17 mouse cellular contexts compared by ENCODE assay signal in the genomic region with DNA sequence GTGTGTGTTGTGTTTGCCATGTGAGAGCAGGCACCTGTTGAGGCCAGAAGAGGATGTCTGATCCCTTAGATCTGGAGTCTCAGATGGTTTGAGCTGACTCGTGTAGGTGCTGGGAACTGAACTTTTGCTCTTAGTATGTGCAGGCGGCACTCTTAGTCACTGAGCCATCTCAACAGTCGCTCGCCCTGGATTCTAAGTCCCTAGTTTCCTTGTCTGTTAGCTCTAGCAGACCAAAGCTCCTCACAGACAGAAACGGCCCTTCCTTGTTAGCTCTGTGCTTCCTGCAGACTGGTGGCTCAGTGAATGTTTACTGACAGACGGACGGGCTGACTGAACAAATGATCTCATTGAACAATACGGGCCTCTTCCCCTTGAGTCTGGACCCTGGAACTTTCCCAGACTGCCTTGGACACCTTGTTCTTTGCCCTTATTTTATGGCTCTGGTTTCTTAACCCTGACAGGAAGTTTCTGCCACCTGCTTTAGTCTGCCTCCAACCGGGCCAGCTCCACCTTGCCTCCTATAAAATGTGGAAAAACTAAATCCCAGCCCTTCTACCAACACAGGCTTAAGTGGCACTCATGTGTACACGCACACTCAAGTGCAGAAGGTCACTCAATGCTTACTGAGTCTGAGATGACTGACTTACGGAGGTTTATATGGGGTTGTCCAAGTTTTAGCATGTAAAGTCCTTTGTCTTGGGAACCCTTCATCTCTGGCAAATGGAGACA. TPM values are rescaled to one million over a fixed set of nuclear protein-coding genes. Genes with fewer than 3 reads are reported as not detected.
DNase-seq lines count a peak whose midpoint lies in the region; ATAC-seq and TF ChIP-seq lines count a peak whose summit lies in the region.
"Had no signal": no experiment of that assay in that cellular context is flagged by ENCODE, and none has a peak within 500 bp of the region (broad histone marks: within the 10 kb centered on the region; RNA-seq: fewer than 3 reads in every experiment).

No protein-coding gene starts in this region.

- peak; percentile 71 for DNase-seq in kidney, adult 2 months
- DNase-seq in midbrain, embryonic 10.5 days (ENCODE audit: low spot score), result no peak
- peak; percentile 94 for DNase-seq in large intestine, adult 2 months (ENCODE audit: low read depth, low spot score)
- no peak for DNase-seq in cerebellum, adult 9-10 months
- no peak for DNase-seq in cerebellum, postnatal 4 days (ENCODE audit: low spot score in 2 of 2)
- DNase-seq in layer of hippocampus, postnatal 14 days (ENCODE audit: low spot score in 2 of 2), result no peak
- DNase-seq: adrenal gland, postnatal 25 days; cerebellum, adult 2 months; layer of hippocampus, postnatal 36 days; midbrain, embryonic 14.5 days; retina, postnatal 1 day; right cerebral cortex, postnatal 4 days had no signal

- 0 out of 2 replicates have a peak overlapping the region, but pooled peaks have one; percentile 21 for H3K27ac ChIP-seq in kidney, adult 2 months (ENCODE audit: insufficient read depth, low read depth, low read length)
- H3K27ac ChIP-seq in kidney, embryonic 15.5 days, result no peak overlapping the region
- H3K27ac ChIP-seq in midbrain, embryonic 10.5 days (replicated peaks), result peak overlapping the region; percentile 49
- H3K27ac ChIP-seq in midbrain, embryonic 15.5 days, result no peak overlapping the region
- H3K27ac ChIP-seq: embryonic facial prominence, embryonic 12.5 days; heart, embryonic 13.5 days had no signal

- no peak for TF ChIP-seq CTCF in kidney, adult 2 months (conservative IDR thresholded peaks at IDR 0.05; ENCODE audit: insufficient read depth, insufficient read length, low read depth, low read length)

- no peaks in the 10 kb centered on the region for H3K27me3 ChIP-seq in kidney, adult 2 months (replicated peaks; ENCODE audit: control insufficient read depth, insufficient read depth, low read length)
- H3K27me3 ChIP-seq in kidney, embryonic 15.5 days, result no peaks in the 10 kb centered on the region
- no peaks in the 10 kb centered on the region for H3K27me3 ChIP-seq in midbrain, embryonic 10.5 days (ENCODE audit: low read depth, poor library complexity, severe bottlenecking)
- H3K27me3 ChIP-seq in midbrain, embryonic 15.5 days (replicated peaks), result no peaks in the 10 kb centered on the region
- H3K27me3 ChIP-seq: embryonic facial prominence, embryonic 12.5 days; heart, embryonic 13.5 days had no signal

- 39% methylated on average over 11 of the region's 11 CpGs for WGBS in kidney, adult 2 months
- WGBS in kidney, embryonic 15.5 days, result 74% methylated on average over 11 of the region's 11 CpGs
- WGBS in midbrain, embryonic 10.5 days, result 80% methylated on average over 11 of the region's 11 CpGs
- 80% methylated on average over 11 of the region's 11 CpGs for WGBS in midbrain, embryonic 15.5 days
- 17% methylated on average over 11 of the region's 11 CpGs for WGBS in large intestine, adult 2 months

- no peak overlapping the region for H3K9ac ChIP-seq in kidney, embryonic 15.5 days
- no peak overlapping the region for H3K9ac ChIP-seq in midbrain, embryonic 15.5 days
- H3K9ac ChIP-seq: embryonic facial prominence, embryonic 12.5 days; heart, embryonic 13.5 days had no signal

- H3K9me3 ChIP-seq in kidney, embryonic 15.5 days (replicated peaks), result no peaks in the 10 kb centered on the region
- no peaks in the 10 kb centered on the region for H3K9me3 ChIP-seq in midbrain, embryonic 10.5 days (replicated peaks)
- no peaks in the 10 kb centered on the region for H3K9me3 ChIP-seq in midbrain, embryonic 15.5 days
- H3K9me3 ChIP-seq: embryonic facial prominence, embryonic 12.5 days; heart, embryonic 13.5 days had no signal

- peaks cover 17% of the 10 kb centered on the region; the same call in 1 of the 2 replicates for H3K4me1 ChIP-seq in kidney, adult 2 months (ENCODE audit: control insufficient read depth, insufficient read depth, low read length)
- peaks cover 11% of the 10 kb centered on the region for H3K4me1 ChIP-seq in kidney, embryonic 15.5 days
- no peaks in the 10 kb centered on the region for H3K4me1 ChIP-seq in midbrain, embryonic 10.5 days
- H3K4me1 ChIP-seq in midbrain, embryonic 15.5 days, result no peaks in the 10 kb centered on the region
- H3K4me1 ChIP-seq: embryonic facial prominence, embryonic 12.5 days had no signal

- no peak for ATAC-seq in kidney, embryonic 15.5 days (replicated peaks; ENCODE audit: low FRiP score)
- no peak for ATAC-seq in midbrain, embryonic 15.5 days (replicated peaks)
- ATAC-seq: forebrain, embryonic 16.5 days had no signal

- H3K4me2 ChIP-seq in kidney, embryonic 15.5 days, result no peak overlapping the region
- no peak overlapping the region for H3K4me2 ChIP-seq in midbrain, embryonic 15.5 days
- H3K4me2 ChIP-seq: embryonic facial prominence, embryonic 12.5 days; heart, embryonic 13.5 days had no signal

- H3K36me3 ChIP-seq in kidney, adult 2 months (ENCODE audit: control insufficient read depth, insufficient read depth, low read length), result no peaks in the 10 kb centered on the region
- no peaks in the 10 kb centered on the region for H3K36me3 ChIP-seq in kidney, embryonic 15.5 days
- no peaks in the 10 kb centered on the region for H3K36me3 ChIP-seq in midbrain, embryonic 10.5 days
- no peaks in the 10 kb centered on the region for H3K36me3 ChIP-seq in midbrain, embryonic 15.5 days (replicated peaks)
- H3K36me3 ChIP-seq: embryonic facial prominence, embryonic 12.5 days; heart, embryonic 13.5 days had no signal

- TF ChIP-seq POLR2A in kidney, adult 2 months (IDR thresholded peaks at IDR 0.05; ENCODE audit: low read depth, low read length), result no peak

- no peak overlapping the region for H3K4me3 ChIP-seq in kidney, adult 2 months (ENCODE audit: insufficient read depth, low read depth, low read length)
- no peak overlapping the region for H3K4me3 ChIP-seq in kidney, embryonic 15.5 days (replicated peaks)
- H3K4me3 ChIP-seq in midbrain, embryonic 10.5 days, result no peak overlapping the region
- H3K4me3 ChIP-seq in midbrain, embryonic 15.5 days, result no peak overlapping the region
- H3K4me3 ChIP-seq: embryonic facial prominence, embryonic 12.5 days; heart, embryonic 13.5 days had no signal

RNA-seq across cellular contexts. Expression of gene Gm10073, which starts 11.8 kb away (rescaled TPM):
- 34.0 and 102 TPM in 2 replicates for polyA plus RNA-seq in kidney, adult 2 months (2012; rRNA removed)
- 9.9 and 11.7 TPM in 2 replicates for polyA plus RNA-seq in kidney, embryonic 15.5 days (2015; fragmentation: Nextera tagmentation; extraction: Ambion mirVana)
- 5.7 and 7.1 TPM in 2 replicates for polyA plus RNA-seq in midbrain, embryonic 10.5 days (2016; fragmentation: Nextera tagmentation; extraction: Ambion mirVana)
- polyA plus RNA-seq in midbrain, embryonic 15.5 days (2015; fragmentation: Nextera tagmentation; extraction: Ambion mirVana), result 5.7 and 9.6 TPM in 2 replicates
- 106 and 113 TPM in 2 replicates for polyA plus RNA-seq in large intestine, adult 2 months (2012; rRNA removed)
- total RNA-seq in layer of hippocampus, postnatal 14 days (2021), result 100 to 1,000 TPM in 1 of 2 experiments, 10 to 100 TPM in 1; 83.2 to 104 TPM

RNA-seq across cellular contexts. Expression of gene Cdh1, which starts 18.0 kb away (rescaled TPM):
- 68.7 and 81.7 TPM in 2 replicates for polyA plus RNA-seq in kidney, adult 2 months (2012; rRNA removed)
- polyA plus RNA-seq in kidney, embryonic 15.5 days (2015; fragmentation: Nextera tagmentation; extraction: Ambion mirVana), result 80.8 and 81.7 TPM in 2 replicates
- 8.2 and 8.7 TPM in 2 replicates for polyA plus RNA-seq in midbrain, embryonic 10.5 days (2016; fragmentation: Nextera tagmentation; extraction: Ambion mirVana)
- polyA plus RNA-seq in midbrain, embryonic 15.5 days (2015; fragmentation: Nextera tagmentation; extraction: Ambion mirVana), result 6.9 and 8.5 TPM in 2 replicates
- 167 and 291 TPM in 2 replicates for polyA plus RNA-seq in large intestine, adult 2 months (2012; rRNA removed)
- total RNA-seq in layer of hippocampus, postnatal 14 days (2021), result under 1 TPM; 0.24 to 0.35 TPM

Comparison
In these comparisons a context has a peak if more than half of its experiments do, and no peak if none do; other contexts are left out.
1. H3K27ac ChIP-seq: peak in kidney, adult 2 months (single experiment) and midbrain, embryonic 10.5 days (single experiment); none in kidney, embryonic 15.5 days (single experiment) and midbrain, embryonic 15.5 days (single experiment).
2. DNase-seq: peak in kidney, adult 2 months (single experiment) and large intestine, adult 2 months (single experiment); none in midbrain, embryonic 10.5 days (single experiment), cerebellum, adult 9-10 months (single experiment), cerebellum, postnatal 4 days (0 of 2) and layer of hippocampus, postnatal 14 days (0 of 2).